Mouse (Mus musculus) limb, embryonic 14.5 days (tissue): ENCODE measurements around the gene Klf6. TPM values are rescaled to one million over a fixed set of nuclear protein-coding genes. Genes with fewer than 3 reads are reported as not detected.

ENCODE experiments used
- ATAC-seq: fragments of 200-750 bp; cut with Nextera tagmentation; 2 replicates; pipeline ENCODE4 v1.8.0; 2017; ENCODE audit warnings: low read depth, moderate number of reproducible peaks, moderate TSS enrichment; ENCODE audit not compliant: low FRiP score
- DNase-seq: peaks from one replicate; pipeline ENCODE4 v3.0.0-alpha.2; 2015; ENCODE audit warnings: low spot score
- H3K27ac ChIP-seq: fragments of 300-500 bp; sonication (generic); replicated peaks from 2 replicates; pipeline ENCODE4 v1.5.1; 2014; ENCODE audit warnings: low read depth, mild to moderate bottlenecking, low read length, moderate library complexity, mixed read lengths
- H3K27me3 ChIP-seq: fragments of 300-500 bp; sonication (generic); 2 replicates; pipeline ENCODE4 v1.6.1; 2014; ENCODE audit warnings: low read length, mixed read lengths; ENCODE audit not compliant: control insufficient read depth, insufficient read depth
- H3K36me3 ChIP-seq: fragments of 300-500 bp; sonication (generic); 2 replicates; pipeline ENCODE4 v1.6.1; 2014; ENCODE audit warnings: mild to moderate bottlenecking, low read length, moderate library complexity, mixed read lengths; ENCODE audit not compliant: control insufficient read depth, insufficient read depth
- H3K4me1 ChIP-seq: fragments of 300-500 bp; sonication (generic); 2 replicates; pipeline ENCODE4 v1.6.1; 2014; ENCODE audit warnings: antibody characterized with exemption, low read length, mixed read lengths; ENCODE audit not compliant: control insufficient read depth, insufficient read depth
- H3K4me2 ChIP-seq: fragments of 300-500 bp; sonication (generic); replicated peaks from 2 replicates; pipeline ENCODE4 v1.6.1; 2014; ENCODE audit warnings: low read depth, mild to moderate bottlenecking, low read length, moderate library complexity; ENCODE audit not compliant: severe bottlenecking
- H3K4me3 ChIP-seq: fragments of 300-500 bp; sonication (generic); replicated peaks from 2 replicates; pipeline ENCODE4 v1.5.1; 2014; ENCODE audit warnings: low read length
- H3K9ac ChIP-seq: fragments of 300-500 bp; sonication (generic); 2 replicates; pipeline ENCODE4 v1.6.1; 2014; ENCODE audit warnings: mild to moderate bottlenecking, low read depth, low read length, moderate library complexity; ENCODE audit not compliant: severe bottlenecking
- H3K9me3 ChIP-seq: fragments of 300-500 bp; sonication (generic); 2 replicates; pipeline ENCODE4 v1.6.1; 2016; ENCODE audit warnings: low read length; ENCODE audit not compliant: control insufficient read depth
- POLR2A ChIP-seq: fragments of 200-500 bp; IDR thresholded peaks from 2 replicates; pipeline ENCODE4 v1.8.0; 2012; ENCODE audit warnings: inconsistent platforms, mild to moderate bottlenecking, moderate library complexity, borderline replicate concordance; ENCODE audit not compliant: insufficient read depth, insufficient read length; ENCODE audit errors: extremely low read depth
- WGBS: fragments of 180-500 bp; shearing (Covaris S2); extraction: QIAGEN DNeasy Blood & Tissue Kit; methylation state at CpG from one replicate; pipeline ENCODE4 v1.1.7; 2014; 5-methylcytosine and 5-hydroxymethylcytosine counted together
- polyA plus RNA-seq, 2 experiments: library from polyadenylated mRNA; depleted of rRNA in 1 of 2; stranded (reverse) in 1 of 2; unstranded in 1 of 2; fragments of >200 nt; fragmentation: Nextera tagmentation in 1 of 2; extraction: Ambion mirVana in 1 of 2; gene quantifications; 2 replicates each; pipeline versions ENCODE4 v1.2.1 to v1.2.3; 2012 to 2014

The Klf6 gene
- polyA plus RNA-seq, 2 experiments: 24.7 to 79.1 TPM

DNA sequence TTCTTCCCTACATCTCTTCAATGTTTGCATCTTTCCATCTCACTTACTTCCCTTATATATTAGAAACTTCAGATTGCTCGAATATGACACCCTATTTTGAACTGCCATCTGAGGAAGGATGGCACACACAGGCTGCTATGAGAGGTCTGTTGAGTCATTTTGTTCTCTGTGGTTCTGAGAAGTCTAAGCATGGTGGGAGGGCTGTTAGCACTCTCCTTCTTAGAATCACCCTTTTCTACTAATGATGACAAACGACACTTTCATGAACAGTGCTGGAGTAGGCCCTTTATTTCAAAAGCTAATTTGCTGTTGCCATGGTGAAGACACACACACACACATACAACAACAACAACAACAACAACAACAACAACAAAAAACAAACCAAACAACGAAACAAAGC, 28.8 kb downstream of the Klf6 start:
- H3K4me1 ChIP-seq: no peaks in the 10 kb centered on the region
- H3K9me3 ChIP-seq: no peaks in the 10 kb centered on the region
- TF ChIP-seq POLR2A: no peak
- no peak overlapping the region for H3K9ac ChIP-seq
- H3K4me2 ChIP-seq: no peak overlapping the region
- H3K27me3 ChIP-seq: no peaks in the 10 kb centered on the region
- no peak for DNase-seq
- H3K36me3 ChIP-seq: no peaks in the 10 kb centered on the region
- WGBS: 71% methylated on average over 3 of the region's 3 CpGs
- no peak overlapping the region for H3K4me3 ChIP-seq
- no peak for ATAC-seq
- H3K27ac ChIP-seq: no peak overlapping the region

DNA sequence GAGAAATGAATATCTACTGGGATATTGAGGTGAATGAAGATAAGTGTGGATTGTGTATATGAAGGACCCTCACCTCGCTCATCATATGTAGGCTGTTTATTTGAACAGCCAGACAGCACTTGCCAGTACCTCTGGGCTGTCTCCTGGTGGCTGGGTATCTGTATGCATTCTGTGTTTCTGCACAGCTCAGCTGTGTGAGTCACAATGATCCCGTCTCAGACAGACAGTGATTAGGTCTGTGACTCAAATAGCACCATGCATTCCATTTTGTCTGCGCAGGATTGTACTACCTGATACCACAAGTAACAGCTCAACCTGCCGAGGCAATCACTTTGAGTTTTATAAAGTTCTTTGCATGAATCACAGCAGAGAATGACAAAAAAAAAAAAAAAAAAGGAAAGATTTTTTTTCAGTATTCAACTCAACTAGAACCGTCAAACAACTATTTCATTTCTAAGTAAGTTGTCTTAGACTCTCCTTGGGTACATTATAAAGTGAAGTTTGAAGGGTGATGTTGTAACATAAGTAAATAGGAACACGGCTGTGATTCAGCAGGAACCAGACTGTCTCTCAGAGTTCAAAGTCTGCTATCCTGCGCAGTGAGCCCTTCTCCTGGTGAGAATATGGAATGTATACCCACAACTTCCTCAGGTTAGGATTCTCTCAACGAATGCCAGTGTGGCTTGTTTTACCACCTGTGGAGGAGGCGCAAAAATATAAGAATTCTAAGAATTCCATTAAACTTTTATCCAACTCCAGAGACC, 31.6 kb downstream of the Klf6 start:
- DNase-seq (no peak), ATAC-seq (no peak)
- no peak overlapping the region for H3K4me3 ChIP-seq
- H3K4me2 ChIP-seq: no peak overlapping the region
- H3K27me3 ChIP-seq: no peaks in the 10 kb centered on the region
- 70% methylated on average over 9 of the region's 9 CpGs for WGBS
- no peaks in the 10 kb centered on the region for H3K4me1 ChIP-seq
- H3K27ac ChIP-seq: no peak overlapping the region
- H3K9me3 ChIP-seq: no peaks in the 10 kb centered on the region
- TF ChIP-seq POLR2A: no peak
- H3K36me3 ChIP-seq: no peaks in the 10 kb centered on the region
- H3K9ac ChIP-seq: no peak overlapping the region

DNA sequence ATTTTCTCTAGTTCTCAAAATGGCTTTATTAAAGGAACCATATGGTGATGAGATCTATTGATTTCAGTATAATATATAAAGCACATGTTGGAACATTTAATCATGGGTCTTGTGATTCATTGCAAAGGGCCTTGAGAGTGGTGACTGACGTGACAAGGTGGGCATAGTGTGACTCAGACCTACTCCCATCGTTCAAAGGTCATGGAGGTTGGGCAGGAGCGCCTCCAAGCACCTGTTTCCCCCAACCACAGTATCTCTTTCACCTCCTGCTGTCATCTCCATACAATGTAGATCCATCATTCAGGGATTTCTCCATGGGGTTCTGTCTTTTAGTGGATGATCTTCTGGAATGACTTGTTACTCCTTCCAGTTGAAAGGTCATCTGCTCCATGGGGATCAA, 33.6 kb downstream of the Klf6 start:
- 78% methylated on average over 3 of the region's 3 CpGs for WGBS
- Histone ChIP-seq H3K27me3 (no peaks in the 10 kb centered on the region), H3K27ac (no peak overlapping the region), H3K4me3 (no peak overlapping the region), H3K4me2 (no peak overlapping the region), H3K9me3 (no peaks in the 10 kb centered on the region), H3K9ac (no peak overlapping the region), H3K36me3 (no peaks in the 10 kb centered on the region), H3K4me1 (no peaks in the 10 kb centered on the region)
- TF ChIP-seq POLR2A: no peak
- no peak for ATAC-seq
- no peak for DNase-seq

DNA sequence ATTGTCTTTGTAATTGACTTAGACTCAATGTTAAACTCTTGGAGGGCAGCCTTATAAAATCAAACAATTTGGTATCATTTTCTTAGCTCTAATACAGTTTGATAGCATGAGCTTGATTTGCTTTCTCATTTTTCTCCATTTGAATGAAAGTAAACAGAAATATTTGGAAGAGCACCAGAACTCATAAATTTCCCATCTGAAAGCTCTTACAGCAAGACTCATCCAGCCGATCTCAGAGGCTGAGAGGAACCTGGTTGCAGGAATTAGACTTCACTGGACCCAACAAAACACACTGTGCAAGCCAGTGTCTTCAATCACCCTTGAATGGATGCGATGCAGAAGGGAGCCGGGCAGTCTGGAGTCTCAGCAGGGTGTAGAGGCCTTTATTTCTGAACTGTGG, 34.6 kb downstream of the Klf6 start:
- TF ChIP-seq POLR2A: no peak
- WGBS: 71% methylated on average over 3 of the region's 3 CpGs
- no peak for ATAC-seq

DNA sequence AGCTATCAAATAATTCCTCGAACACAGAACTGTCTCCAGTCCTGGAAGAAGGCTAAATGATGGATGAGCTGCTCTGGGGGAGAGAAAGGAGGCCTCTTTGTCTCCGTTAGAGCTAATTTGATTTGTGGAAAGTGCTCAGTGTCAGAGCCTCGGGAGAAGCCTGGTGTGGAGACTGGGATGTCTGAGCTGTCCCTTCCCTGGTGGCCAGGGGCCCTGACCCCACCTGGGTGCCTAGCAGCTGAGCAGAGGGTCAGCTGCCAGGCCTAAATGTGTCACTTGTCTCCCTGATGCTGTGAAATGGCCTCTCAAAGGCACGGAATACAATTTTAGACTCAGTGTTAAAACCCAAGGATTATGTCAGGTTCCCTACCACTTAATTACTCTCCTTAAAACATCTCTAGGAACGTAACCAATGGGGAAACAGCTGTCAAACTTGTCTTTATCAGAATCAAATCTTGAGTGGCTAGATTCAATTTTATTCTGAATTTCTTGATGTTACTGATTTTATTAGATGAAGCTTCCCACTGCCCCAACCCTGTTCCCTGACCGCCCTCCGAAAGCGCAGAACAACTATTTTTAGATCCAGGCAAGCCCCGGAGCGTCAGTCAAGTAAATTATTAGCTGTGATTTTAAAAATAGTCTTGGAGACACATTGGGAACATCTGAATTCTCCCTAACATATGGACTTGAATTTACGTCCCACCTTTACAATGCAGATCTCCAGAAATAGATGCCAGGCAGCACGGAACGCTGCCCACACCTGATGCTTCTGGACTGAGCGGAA, 36.1 kb downstream of the Klf6 start:
- 55% methylated on average over 14 of the region's 14 CpGs for WGBS
- Histone ChIP-seq H3K9me3 (no peaks in the 10 kb centered on the region), H3K4me3 (no peak overlapping the region), H3K4me2 (no peak overlapping the region), H3K36me3 (no peaks in the 10 kb centered on the region), H3K9ac (no peak overlapping the region), H3K27me3 (no peaks in the 10 kb centered on the region), H3K27ac (no peak overlapping the region), H3K4me1 (no peaks in the 10 kb centered on the region)
- ATAC-seq (no peak), DNase-seq (no peak)
- no peak for TF ChIP-seq POLR2A

More for the DNA sequence above, 34.6 kb downstream of the Klf6 start:
- Histone ChIP-seq H3K36me3 (no peaks in the 10 kb centered on the region), H3K4me3 (no peak overlapping the region), H3K9me3 (no peaks in the 10 kb centered on the region), H3K27me3 (no peaks in the 10 kb centered on the region), H3K4me2 (no peak overlapping the region), H3K27ac (no peak overlapping the region), H3K4me1 (no peaks in the 10 kb centered on the region), H3K9ac (no peak overlapping the region)
- no peak for DNase-seq
